Mouse (Mus musculus) bone marrow, adult 2 months (tissue): ENCODE results near the gene Immp2l. TPM values are rescaled to one million over a fixed set of nuclear protein-coding genes. Genes with fewer than 3 reads are reported as not detected.

Experiments used
- H3K27ac ChIP-seq: fragments of 200-500 bp; 2 replicates; pipeline ENCODE4 v1.5.1; 2012; ENCODE audit warnings: low read depth, mild to moderate bottlenecking, control low read depth, inconsistent platforms, low read length; ENCODE audit not compliant: control insufficient read depth, poor library complexity, insufficient read depth
- H3K4me1 ChIP-seq: fragments of 200-500 bp; 2 replicates; pipeline ENCODE4 v1.6.1; 2011; ENCODE audit warnings: low read length; ENCODE audit not compliant: control insufficient read depth, insufficient read depth
- H3K4me3 ChIP-seq: fragments of 200-500 bp; replicated peaks from 2 replicates; pipeline ENCODE3; 2011; ENCODE audit warnings: mild to moderate bottlenecking, low read depth, low read length, control low read depth; ENCODE audit not compliant: control insufficient read depth
- CTCF ChIP-seq: fragments of 200-500 bp; IDR thresholded peaks from 2 replicates; pipeline ENCODE4 v1.5.1; 2011; ENCODE audit warnings: low read length, control low read depth; ENCODE audit not compliant: control insufficient read depth, insufficient read depth
- POLR2A ChIP-seq: fragments of 200-500 bp; IDR thresholded peaks from 2 replicates; pipeline ENCODE4 v1.6.1; 2011; ENCODE audit warnings: low read depth, mild to moderate bottlenecking, control low read depth, low read length, borderline replicate concordance; ENCODE audit not compliant: control insufficient read depth
- WGBS: fragments of 180-500 bp; shearing (Covaris S2); methylation state at CpG from one replicate; pipeline ENCODE4 v1.1.7; 2018; 5-methylcytosine and 5-hydroxymethylcytosine counted together
- polyA plus RNA-seq: library from polyadenylated mRNA; stranded (reverse); fragments of >200 nt; gene quantifications from 2 replicates; pipeline ENCODE4 v1.2.4, GENCODE M21; 2011; ENCODE audit warnings: low replicate concordance; ENCODE audit not compliant: missing spikeins, insufficient read depth, insufficient read length

The Immp2l gene
- polyA plus RNA-seq, 1 experiment: not detected

DNA sequence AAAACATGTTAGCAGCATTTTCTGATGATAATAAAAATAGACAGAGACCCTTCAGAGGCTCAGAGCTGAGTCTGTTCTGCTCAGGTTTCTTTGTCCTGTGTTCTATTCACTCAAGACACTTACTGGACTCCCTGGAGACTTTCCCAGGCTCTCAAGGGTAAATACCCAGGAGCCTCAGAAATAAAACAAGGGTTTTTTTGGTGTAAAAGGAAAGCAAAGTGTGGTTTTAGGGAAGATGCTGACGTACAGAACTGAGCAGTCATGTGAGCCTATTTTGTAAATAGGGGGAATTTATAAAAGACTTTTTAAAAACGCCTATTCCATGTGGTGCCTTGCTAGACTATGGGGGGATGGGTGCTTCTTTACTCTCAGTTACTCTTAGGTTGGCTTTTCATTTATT lies 502.8 kb downstream of the Immp2l start:
- 72% methylated on average over 2 of the region's 2 CpGs for WGBS
- Histone ChIP-seq H3K4me3 (no peak overlapping the region), H3K4me1 (no peaks in the 10 kb centered on the region), H3K27ac (no peak overlapping the region)
- TF ChIP-seq CTCF: no peak
- TF ChIP-seq POLR2A: no peak

DNA sequence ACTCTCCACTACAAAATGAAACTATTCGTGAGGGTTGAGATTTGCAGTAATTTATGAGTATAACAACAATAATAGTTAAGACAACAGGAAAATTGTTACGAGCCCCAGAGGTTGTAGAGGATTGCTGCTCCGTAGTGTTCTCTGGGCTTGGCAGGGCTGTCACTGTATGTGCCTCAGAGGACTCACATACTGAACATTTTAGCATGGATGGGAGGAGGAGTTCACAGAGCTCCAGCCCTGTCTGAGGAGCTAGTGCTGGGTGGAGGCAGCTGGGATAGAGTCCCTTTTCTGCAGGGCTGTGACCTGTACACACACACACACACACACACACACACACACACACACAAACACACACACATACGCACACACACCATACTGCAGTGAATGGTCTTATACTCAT lies 504.5 kb downstream of the Immp2l start:
- Histone ChIP-seq H3K4me1 (no peaks in the 10 kb centered on the region), H3K4me3 (no peak overlapping the region), H3K27ac (no peak overlapping the region)
- 73% methylated on average over 4 of the region's 4 CpGs for WGBS
- no peak for TF ChIP-seq POLR2A
- TF ChIP-seq CTCF: no peak

DNA sequence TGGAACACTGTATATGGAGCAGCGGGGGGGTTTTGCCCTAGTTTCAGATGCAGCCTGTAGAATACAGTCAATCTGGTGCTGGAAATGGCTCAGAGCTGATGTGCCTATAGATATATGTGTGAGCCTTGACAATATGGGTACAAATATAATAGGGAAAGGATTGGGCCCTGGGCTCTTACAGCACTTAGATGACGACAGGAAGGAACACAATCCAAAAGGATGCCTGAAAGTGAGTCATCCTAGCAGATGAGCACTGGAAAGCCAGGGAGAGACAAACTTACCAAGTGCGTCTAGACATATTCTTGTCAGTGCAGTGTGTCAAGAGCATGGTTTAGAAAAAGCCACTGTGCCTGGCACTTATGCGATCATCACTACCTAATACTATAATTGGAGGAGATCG lies 516.1 kb downstream of the Immp2l start:
- H3K27ac ChIP-seq: no peak overlapping the region
- no peak for TF ChIP-seq CTCF
- no peak for TF ChIP-seq POLR2A
- no peak overlapping the region for H3K4me3 ChIP-seq
- H3K4me1 ChIP-seq: no peaks in the 10 kb centered on the region
- WGBS: 80% methylated on average over 5 of the region's 5 CpGs

DNA sequence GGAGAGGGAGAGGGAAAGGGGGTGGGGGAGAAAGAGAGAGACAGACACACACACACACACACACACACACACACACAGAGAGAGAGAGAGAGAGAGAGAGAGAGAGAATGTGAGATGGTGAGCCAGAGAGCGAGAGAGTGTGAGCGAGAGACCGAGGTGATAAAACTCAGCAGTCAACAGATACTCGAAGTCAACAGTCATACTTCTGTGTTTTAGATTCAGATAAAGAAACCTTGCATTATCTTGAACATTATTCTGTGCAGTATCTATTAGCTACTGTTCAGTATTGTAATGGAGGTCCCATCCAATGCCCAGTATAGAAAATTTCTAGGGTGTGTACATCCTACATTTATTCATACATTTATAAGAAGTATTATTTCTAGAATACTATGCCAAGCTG lies 527.7 kb downstream of the Immp2l start:
- no peak overlapping the region for H3K4me3 ChIP-seq
- H3K4me1 ChIP-seq: no peaks in the 10 kb centered on the region
- no peak for TF ChIP-seq POLR2A
- no peak for TF ChIP-seq CTCF
- WGBS: 67% methylated on average over 4 of the region's 4 CpGs
- no peak overlapping the region for H3K27ac ChIP-seq

DNA sequence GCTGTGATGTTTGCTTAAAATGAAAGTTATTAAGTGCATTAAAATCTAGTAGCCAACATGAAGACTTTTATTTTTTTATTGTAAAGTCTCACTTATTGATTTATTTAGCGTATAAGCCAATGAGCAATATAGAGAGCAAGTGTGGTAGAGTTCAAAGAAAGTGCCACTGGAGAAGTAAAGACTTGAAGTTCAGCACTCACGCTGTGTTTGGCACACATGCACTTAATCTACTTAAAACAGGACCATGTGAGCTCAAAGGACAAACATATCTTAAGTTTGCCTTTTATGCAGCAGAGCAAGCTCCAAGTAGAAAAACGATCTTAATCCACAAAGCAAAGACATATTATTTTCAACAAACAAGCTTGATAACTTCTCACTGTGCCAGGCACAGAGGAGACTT lies 533.9 kb downstream of the Immp2l start:
- TF ChIP-seq POLR2A: no peak
- no peak for TF ChIP-seq CTCF
- Histone ChIP-seq H3K4me3 (no peak overlapping the region), H3K4me1 (no peaks in the 10 kb centered on the region), H3K27ac (no peak overlapping the region)
- 73% methylated on average over 3 of the region's 3 CpGs for WGBS

DNA sequence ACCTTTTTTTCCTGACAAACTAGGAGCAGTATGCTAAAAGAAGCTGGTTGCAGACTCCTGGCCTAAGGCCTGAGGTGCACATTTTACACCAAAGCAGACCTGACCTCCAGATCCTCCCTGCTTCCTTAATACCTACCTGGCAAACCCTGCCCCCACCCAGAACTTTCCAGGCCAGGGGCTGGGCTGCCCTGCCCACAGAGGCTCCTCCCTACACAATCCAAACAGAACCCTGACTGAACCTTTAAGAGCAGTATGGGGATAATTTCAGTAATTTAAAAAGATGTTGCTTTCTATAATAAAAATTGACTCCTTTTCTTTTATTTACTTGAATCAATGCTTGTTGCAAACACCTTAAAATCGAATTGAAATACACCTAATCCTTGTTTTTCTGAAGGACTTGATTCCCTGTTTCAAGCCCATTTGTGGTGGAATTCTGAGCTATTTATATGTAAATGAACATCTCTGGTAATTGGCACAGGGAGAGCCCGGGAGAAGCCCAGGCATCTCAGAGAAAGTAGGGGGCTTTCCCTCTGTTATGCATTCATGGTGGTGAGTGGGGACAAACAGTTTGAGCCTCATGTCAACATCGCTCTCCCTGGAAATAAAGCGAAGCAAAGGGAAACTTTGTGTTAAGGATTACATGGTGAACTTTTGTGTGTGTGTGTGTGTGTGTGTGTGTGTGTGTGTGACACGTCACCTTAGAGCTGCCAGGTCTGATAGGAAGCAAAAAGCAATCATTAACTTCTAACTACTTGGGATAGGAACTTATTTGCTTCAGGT lies 535.3 kb downstream of the Immp2l start:
- WGBS: 72% methylated on average over 5 of the region's 5 CpGs
- TF ChIP-seq POLR2A (no peak), CTCF (no peak)

DNA sequence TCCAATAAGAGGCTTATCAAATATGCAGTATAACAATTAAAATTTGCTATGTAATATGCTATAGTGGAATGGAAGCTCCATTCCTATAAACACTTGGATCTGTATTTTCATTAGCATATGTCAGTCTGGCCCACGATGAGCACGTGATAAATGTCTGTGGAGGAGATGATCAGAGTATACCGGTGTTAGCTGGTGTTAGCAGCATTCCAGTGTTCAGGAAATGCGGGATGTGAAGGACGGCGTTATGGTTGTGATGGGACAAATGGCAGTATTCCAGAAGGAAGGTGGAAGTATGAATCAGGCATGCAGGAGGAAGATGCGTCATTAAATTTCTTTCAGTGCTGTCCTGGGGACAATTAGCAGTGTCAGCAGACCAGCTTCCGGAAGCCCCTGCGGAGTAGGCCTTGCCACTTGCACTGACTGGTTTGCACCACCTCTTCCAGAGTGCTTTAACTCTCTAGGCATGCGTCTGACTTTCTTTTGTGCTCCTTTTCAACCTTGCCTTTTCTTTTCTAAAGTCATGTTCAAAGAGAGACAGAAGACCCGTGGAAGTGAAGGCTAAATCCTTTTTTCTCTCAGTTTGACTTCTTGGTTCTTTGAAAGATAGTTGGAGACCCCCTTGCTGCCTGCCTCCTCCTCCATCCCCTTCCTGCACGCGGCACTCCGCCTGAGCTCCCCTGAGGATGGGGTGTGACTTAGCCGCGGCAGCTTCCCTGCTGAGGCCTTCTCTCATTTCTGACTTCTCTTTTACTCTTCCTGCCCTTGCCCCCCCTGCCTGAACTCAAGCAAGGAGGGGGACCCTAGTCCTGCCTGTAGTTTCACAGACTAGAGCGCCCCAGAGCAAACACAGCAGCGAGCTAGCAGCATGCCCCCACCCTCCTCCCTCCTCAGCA lies 541.9 kb downstream of the Immp2l start:
- WGBS: 12% methylated on average over 18 of the region's 18 CpGs
- H3K27ac ChIP-seq: no peak overlapping the region
- no peaks in the 10 kb centered on the region; the same call in 1 of the 2 replicates for H3K4me1 ChIP-seq
- TF ChIP-seq CTCF: no peak
- TF ChIP-seq POLR2A: no peak; the same call in 1 of the 2 replicates
- no peak overlapping the region for H3K4me3 ChIP-seq

More for the DNA sequence above, 535.3 kb downstream of the Immp2l start:
- no peak overlapping the region for H3K4me3 ChIP-seq
- no peaks in the 10 kb centered on the region for H3K4me1 ChIP-seq
- no peak overlapping the region for H3K27ac ChIP-seq

DNA sequence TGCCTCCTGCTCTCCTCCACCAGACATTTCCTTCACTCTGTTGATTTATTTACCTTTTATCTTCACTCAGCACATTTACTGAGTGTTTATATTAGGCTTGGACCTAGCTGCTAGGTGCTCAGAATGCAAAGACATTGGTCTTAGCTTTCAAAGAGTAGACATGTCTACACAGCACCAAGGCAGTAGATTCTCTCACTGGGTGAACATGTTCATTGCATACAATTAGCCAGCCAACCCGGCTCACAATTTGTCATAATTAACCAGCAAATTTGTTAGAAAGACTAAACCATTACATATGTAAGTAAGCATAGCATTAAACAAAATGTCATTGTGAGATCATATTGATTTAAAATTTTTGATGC lies 542.5 kb downstream of the Immp2l start:
- 25% methylated on average over 1 of the region's 1 CpGs for WGBS
- no peak for TF ChIP-seq CTCF
- TF ChIP-seq POLR2A: no peak
- Histone ChIP-seq H3K4me1 (no peaks in the 10 kb centered on the region; the same call in 1 of the 2 replicates), H3K27ac (no peak overlapping the region), H3K4me3 (no peak overlapping the region)
